Mouse (Mus musculus) neural tube, embryonic 13.5 days (tissue): Measurements from ENCODE around the gene Slc25a29. TPM values are rescaled to one million over a fixed set of nuclear protein-coding genes. Genes with fewer than 3 reads are reported as not detected.
A peak's percentile ranks its signal among the peaks of the same experiment; 100 is the strongest.

Experiments used
- ATAC-seq: fragments of 200-750 bp; cut with Nextera tagmentation; 2 replicates; pipeline ENCODE4 v1.8.0; 2017; ENCODE audit warnings: low read depth, mild to moderate bottlenecking, moderate TSS enrichment, moderate library complexity
- H3K27ac ChIP-seq: fragments of 300-500 bp; sonication (generic); replicated peaks from 2 replicates; pipeline ENCODE4 v1.5.1; 2015; ENCODE audit warnings: moderate library complexity, mild to moderate bottlenecking, inconsistent platforms
- H3K27me3 ChIP-seq: fragments of 300-500 bp; sonication (generic); 2 replicates; pipeline ENCODE4 v1.6.1; 2015; ENCODE audit warnings: mild to moderate bottlenecking, inconsistent platforms
- H3K36me3 ChIP-seq: fragments of 300-500 bp; sonication (generic); 2 replicates; pipeline ENCODE4 v1.6.1; 2015; ENCODE audit warnings: mild to moderate bottlenecking, inconsistent platforms
- H3K4me1 ChIP-seq: fragments of 300-500 bp; sonication (generic); replicated peaks from 2 replicates; pipeline ENCODE4 v1.6.1; 2015; ENCODE audit warnings: inconsistent platforms
- H3K4me2 ChIP-seq: fragments of 300-500 bp; sonication (generic); 2 replicates; pipeline ENCODE4 v1.6.1; 2015; ENCODE audit warnings: inconsistent platforms, mild to moderate bottlenecking, moderate library complexity
- H3K4me3 ChIP-seq: fragments of 300-500 bp; sonication (generic); 2 replicates; pipeline ENCODE4 v1.5.1; 2015; ENCODE audit warnings: mild to moderate bottlenecking, inconsistent platforms
- H3K9ac ChIP-seq: fragments of 300-500 bp; sonication (generic); 2 replicates; pipeline ENCODE4 v1.6.1; 2015; ENCODE audit warnings: moderate library complexity, mild to moderate bottlenecking, inconsistent platforms
- H3K9me3 ChIP-seq: fragments of 300-500 bp; sonication (generic); 2 replicates; pipeline ENCODE4 v1.6.1; 2016; ENCODE audit warnings: inconsistent platforms
- WGBS: fragments of 180-500 bp; shearing (Covaris S2); methylation state at CpG from one replicate; pipeline ENCODE4 v1.1.7; 2015; 5-methylcytosine and 5-hydroxymethylcytosine counted together
- microRNA counts: library from miRNA; unstranded; fragments of <30 nt; microRNA quantifications from one replicate; lab custom pipeline; 2016
- microRNA-seq: library from miRNA; unstranded; fragments of <30 nt; microRNA quantifications from one replicate; pipeline ENCODE4, GENCODE M21; 2016
- polyA plus RNA-seq: library from polyadenylated mRNA; unstranded; fragments of >200 nt; fragmentation: Nextera tagmentation; extraction: Ambion mirVana; gene quantifications from 2 replicates; pipeline ENCODE4 v1.2.1, GENCODE M21; 2015

The Slc25a29 gene
- polyA plus RNA-seq, 1 experiment from 2014 or later, result 16.5 TPM

GRCm38 (mm10) chr12:108793453-108793941, 42.2 kb downstream of the Slc25a29 start:
- Histone ChIP-seq H3K27me3 (no peaks in the 10 kb centered on the region), H3K36me3 (no peaks in the 10 kb centered on the region), H3K4me3 (peak overlapping the region; percentile 100), H3K4me1 (peaks cover 48% of the 10 kb centered on the region), H3K9ac (peak overlapping the region; percentile 97), H3K27ac (peak overlapping the region; percentile 98), H3K4me2 (peak overlapping the region; percentile 89), H3K9me3 (no peaks in the 10 kb centered on the region)
- peak; percentile 17 for ATAC-seq
- WGBS, result 0% methylated on average over 43 of the region's 71 CpGs

- Histone ChIP-seq H3K9ac (peak within 1 kb of the TSS; percentile 97), H3K27me3 (no peaks in the 10 kb centered on the region), H3K36me3 (no peaks in the 10 kb centered on the region), H3K9me3 (no peaks in the 10 kb centered on the region), H3K4me1 (peaks cover 42% of the 10 kb centered on the region), H3K27ac (peak within 1 kb of the TSS; percentile 98), H3K4me3 (peak within 1 kb of the TSS; percentile 100), H3K4me2 (peak within 1 kb of the TSS; percentile 89)
- under 1% methylated on average over 87 of the region's 127 CpGs for WGBS
- ATAC-seq, result peak; percentile 92
Observed at GRCm38 (mm10) chr12:108792546-108793452, 42.9 kb downstream of the Slc25a29 start, which contains the start of gene Yy1. Gene Yy1, plus strand, starts transcription at chr12:108792973.

GRCm38 (mm10) chr12:108792152-108792545, 43.5 kb downstream of the Slc25a29 start:
- no peaks in the 10 kb centered on the region for H3K27me3 ChIP-seq
- no peaks in the 10 kb centered on the region for H3K36me3 ChIP-seq
- peaks cover 40% of the 10 kb centered on the region for H3K4me1 ChIP-seq
- peak overlapping the region; percentile 98 for H3K27ac ChIP-seq
- peak overlapping the region; percentile 63 for H3K4me2 ChIP-seq
- H3K9me3 ChIP-seq, result no peaks in the 10 kb centered on the region
- WGBS, result under 1% methylated on average over 52 of the region's 52 CpGs
- H3K9ac ChIP-seq, result peak overlapping the region; percentile 86
- H3K4me3 ChIP-seq, result peak overlapping the region; percentile 100
- peak; percentile 24 for ATAC-seq

- Histone ChIP-seq H3K27me3 (no peaks in the 10 kb centered on the region), H3K4me2 (no peak overlapping the region), H3K9ac (no peak overlapping the region), H3K4me1 (peaks cover 15% of the 10 kb centered on the region), H3K9me3 (peaks cover 8% of the 10 kb centered on the region; the same call in 1 of the 2 replicates), H3K27ac (no peak overlapping the region), H3K36me3 (peaks cover 15% of the 10 kb centered on the region; the same call in 1 of the 2 replicates), H3K4me3 (no peak overlapping the region)
- 95% methylated on average over 2 of the region's 2 CpGs for WGBS
- ATAC-seq, result no peak
Observed at GRCm38 (mm10) chr12:108787329-108787728, 48.4 kb downstream of the Slc25a29 start.

- no peak overlapping the region for H3K4me3 ChIP-seq
- no peaks in the 10 kb centered on the region for H3K4me1 ChIP-seq
- H3K36me3 ChIP-seq, result peaks cover 20% of the 10 kb centered on the region; the same call in 1 of the 2 replicates
- H3K27me3 ChIP-seq, result no peaks in the 10 kb centered on the region
- H3K9me3 ChIP-seq, result peaks cover 8% of the 10 kb centered on the region; the same call in 1 of the 2 replicates
- H3K4me2 ChIP-seq, result no peak overlapping the region
- no peak overlapping the region for H3K27ac ChIP-seq
- no peak for ATAC-seq
- WGBS, result 98% methylated on average over 4 of the region's 4 CpGs
- H3K9ac ChIP-seq, result no peak overlapping the region
Observed at GRCm38 (mm10) chr12:108785161-108785560, 50.5 kb downstream of the Slc25a29 start.

- Histone ChIP-seq H3K9ac (no peak overlapping the region), H3K27me3 (no peaks in the 10 kb centered on the region), H3K36me3 (peaks cover 47% of the 10 kb centered on the region), H3K27ac (no peak overlapping the region), H3K9me3 (peaks cover 18% of the 10 kb centered on the region; the same call in 1 of the 2 replicates), H3K4me3 (no peak overlapping the region), H3K4me2 (no peak overlapping the region), H3K4me1 (no peaks in the 10 kb centered on the region)
- ATAC-seq, result no peak
- WGBS, result 97% methylated on average over 7 of the region's 7 CpGs
Observed at GRCm38 (mm10) chr12:108780108-108780877, 55.4 kb downstream of the Slc25a29 start.

MicroRNA genes within 50 kb of the gene (microRNA counts, 519-probe panel; counts per million panel counts)
- not detected for microRNA mmu-miR-345-3p (lab: Ali Mortazavi, UCI)
- microRNA mmu-miR-345-5p (lab: Ali Mortazavi, UCI), result 3,331 counts per million, percentile 43 among the panel's probes with 10 or more counts

Small RNA genes lying within 50 kb of the gene (microRNA-seq; reads per million reads assigned to microRNA genes)
- gene Mir345, result 58.8 reads per million, percentile 49 among the genes with 10 or more reads in this experiment

Other genes with a start within 250 kb of the Slc25a29 start
- 2.6 TPM in 2 replicates for gene Degs2, start 133.6 kb downstream of the Slc25a29 start, polyA plus RNA-seq
- 13.5 and 14.2 TPM in 2 replicates for gene Yy1, start 42.9 kb downstream of the Slc25a29 start, polyA plus RNA-seq
- 12.1 and 12.3 TPM in 2 replicates for gene Slc25a47, start 163 bp upstream of the Slc25a29 start, polyA plus RNA-seq
- gene Wdr25, start 57.7 kb upstream of the Slc25a29 start, polyA plus RNA-seq, result 6.5 and 7.4 TPM in 2 replicates
- 108 and 109 TPM in 2 replicates for gene Wars, start 58.3 kb upstream of the Slc25a29 start, polyA plus RNA-seq
- gene Begain, start 232.3 kb upstream of the Slc25a29 start, polyA plus RNA-seq, result 25.0 and 25.5 TPM in 2 replicates